Mouse (Mus musculus): ENCODE measurements at regions not wholly inside any gene's neighbourhood (a gene's known extent, or its start where the extent isn't known, plus 50 kb on each side); places are given as distances from the start of the nearest gene placed in this dataset.

GRCm38 (mm10) chr13:82949541-82949940 lies 554.3 kb upstream of the Mef2c start:
- Histone ChIP-seq H3K4me3 (replicated peaks in 1 of 3; ENCODE audit: low read depth in 2 of 3, low read length in 2 of 3, poor library complexity in 1 of 3) (no peak overlapping the region), H3K9me3 (replicated peaks; ENCODE audit: low read length) (no peaks in the 10 kb centered on the region), H3K27ac (ENCODE audit: insufficient read depth, low read depth) (no peak overlapping the region), H3K9ac (ENCODE audit: insufficient read depth, low read depth) (no peak overlapping the region), H3K4me1 (ENCODE audit: control insufficient read depth in 1 of 2, insufficient read depth in 2 of 2) (no peaks in the 10 kb centered on the region), H3K27me3 (replicated peaks) (no peaks in the 10 kb centered on the region), H3K36me3 (replicated peaks in 1 of 2; ENCODE audit: control insufficient read depth in 1 of 2, insufficient read depth in 1 of 2, low read length in 1 of 2) (no peaks in the 10 kb centered on the region), H3K4me2 (ENCODE audit: insufficient read depth, low read depth, poor library complexity, severe bottlenecking) (no peak overlapping the region), H3K79me2 (replicated peaks; ENCODE audit: control insufficient read depth, extremely low read depth, insufficient read depth, poor library complexity, severe bottlenecking) (no peaks in the 10 kb centered on the region)
- no peak for DNase-seq (ENCODE audit: extremely low read depth)
- TF ChIP-seq ZKSCAN1 (IDR thresholded peaks at IDR 0.05; ENCODE audit: borderline replicate concordance, low read depth, low read length) (no peak), JUN (IDR thresholded peaks at IDR 0.05; ENCODE audit: insufficient read depth, low read depth, low read length) (no peak), RCOR1 (conservative IDR thresholded peaks at IDR 0.05; ENCODE audit: low read depth, low read length) (no peak), POLR2A (IDR thresholded peaks at IDR 0.05; ENCODE audit: low read depth, low read length) (no peak), IRF4 (IDR thresholded peaks at IDR 0.05; ENCODE audit: low read depth, low read length) (no peak), POLR2AphosphoS2 (IDR thresholded peaks at IDR 0.05; ENCODE audit: low read depth, low read length) (no peak), CHD1 (IDR thresholded peaks at IDR 0.05; ENCODE audit: low read depth, low read length) (no peak), PAX5 (IDR thresholded peaks at IDR 0.05; ENCODE audit: low read length) (no peak), NRF1 (IDR thresholded peaks at IDR 0.05; ENCODE audit: low read depth, low read length) (no peak), EP300 (IDR thresholded peaks at IDR 0.05; ENCODE audit: low read length) (no peak), SIN3A (IDR thresholded peaks at IDR 0.05; ENCODE audit: low read length) (no peak), BHLHE40 (IDR thresholded peaks at IDR 0.05; ENCODE audit: low read depth, low read length) (no peak), NELFE (IDR thresholded peaks at IDR 0.05; ENCODE audit: low read depth, low read length) (no peak), USF2 (conservative IDR thresholded peaks at IDR 0.05; ENCODE audit: low read depth, low read length) (no peak), CTCF (conservative IDR thresholded peaks at IDR 0.05 in 1 of 2, IDR thresholded peaks at IDR 0.05 in 1 of 2; ENCODE audit: low read depth in 2 of 2, low read length in 2 of 2) (no peak), JUND (conservative IDR thresholded peaks at IDR 0.05; ENCODE audit: low read depth, low read length) (no peak)
- in situ Hi-C loops (cut with MboI; ENCODE audit: low pct_ligation_motif_present, low pct_unique_long_range_greater_than_20kb, low sequenced_read_pairs): no loop called here
- dilution Hi-C loops (cut with MboI; ENCODE audit: extremely low pct_ligation_motif_present, extremely low pct_unique_long_range_greater_than_20kb, low sequenced_read_pairs): no loop called here

GRCm38 (mm10) chr13:82962333-82962732 lies 541.5 kb upstream of the Mef2c start:
- DNase-seq (ENCODE audit: extremely low read depth): no peak
- TF ChIP-seq NELFE (IDR thresholded peaks at IDR 0.05; ENCODE audit: low read depth, low read length): no peak
- no peak for TF ChIP-seq ZKSCAN1 (IDR thresholded peaks at IDR 0.05; ENCODE audit: borderline replicate concordance, low read depth, low read length)
- TF ChIP-seq GABPA (IDR thresholded peaks at IDR 0.05; ENCODE audit: insufficient replicate concordance, low read depth, low read length): no peak
- TF ChIP-seq POLR2A (IDR thresholded peaks at IDR 0.05; ENCODE audit: low read depth, low read length): no peak
- no peak for TF ChIP-seq ZNF384 (IDR thresholded peaks at IDR 0.05; ENCODE audit: low read depth, low read length)
- no peak for TF ChIP-seq PAX5 (IDR thresholded peaks at IDR 0.05; ENCODE audit: low read length)
- TF ChIP-seq USF2 (conservative IDR thresholded peaks at IDR 0.05; ENCODE audit: low read depth, low read length): no peak
- TF ChIP-seq SMC3 (IDR thresholded peaks at IDR 0.05; ENCODE audit: low read depth, low read length): no peak
- no peak for TF ChIP-seq JUND (conservative IDR thresholded peaks at IDR 0.05; ENCODE audit: low read depth, low read length)
- no peak for TF ChIP-seq JUN (IDR thresholded peaks at IDR 0.05; ENCODE audit: insufficient read depth, low read depth, low read length)
- TF ChIP-seq CTCF (conservative IDR thresholded peaks at IDR 0.05 in 1 of 2, IDR thresholded peaks at IDR 0.05 in 1 of 2; ENCODE audit: low read depth in 2 of 2, low read length in 2 of 2): no peak
- Histone ChIP-seq H3K79me2 (replicated peaks; ENCODE audit: control insufficient read depth, extremely low read depth, insufficient read depth, poor library complexity, severe bottlenecking) (no peaks in the 10 kb centered on the region), H3K9ac (ENCODE audit: insufficient read depth, low read depth) (no peak overlapping the region), H3K27me3 (replicated peaks) (no peaks in the 10 kb centered on the region), H3K27ac (ENCODE audit: insufficient read depth, low read depth) (no peak overlapping the region), H3K4me2 (ENCODE audit: insufficient read depth, low read depth, poor library complexity, severe bottlenecking) (no peak overlapping the region), H3K4me1 (ENCODE audit: control insufficient read depth in 1 of 2, insufficient read depth in 2 of 2) (no peaks in the 10 kb centered on the region), H3K4me3 (replicated peaks in 1 of 3; ENCODE audit: low read depth in 2 of 3, low read length in 2 of 3, poor library complexity in 1 of 3) (no peak overlapping the region), H3K9me3 (replicated peaks; ENCODE audit: low read length) (no peaks in the 10 kb centered on the region), H3K36me3 (replicated peaks in 1 of 2; ENCODE audit: control insufficient read depth in 1 of 2, insufficient read depth in 1 of 2, low read length in 1 of 2) (no peaks in the 10 kb centered on the region)
- dilution Hi-C loops (cut with MboI; ENCODE audit: extremely low pct_ligation_motif_present, extremely low pct_unique_long_range_greater_than_20kb, low sequenced_read_pairs) (no loop called here), in situ Hi-C loops (cut with MboI; ENCODE audit: low pct_ligation_motif_present, low pct_unique_long_range_greater_than_20kb, low sequenced_read_pairs) (no loop called here)
